Mouse (Mus musculus): ENCODE data around the gene Rfk. TPM values are rescaled to one million over a fixed set of nuclear protein-coding genes. Genes with fewer than 3 reads are reported as not detected.

Rfk gene
- polyA plus RNA-seq (2012; rRNA removed) = 44.0 and 44.1 TPM in 2 replicates

GRCm38 (mm10) chr19:17393841-17394591 is at the start of gene Rfk:
Gene Rfk (plus strand): TSS chr19:17394043.
- DNase-seq (ENCODE audit: low read depth) = peak; percentile 96
- TF ChIP-seq POLR2A (IDR thresholded peaks at IDR 0.05; ENCODE audit: borderline replicate concordance, extremely low read depth, insufficient read depth, insufficient read length, poor library complexity, severe bottlenecking) (peak; percentile 92), CTCF (IDR thresholded peaks at IDR 0.05; ENCODE audit: borderline replicate concordance, extremely low read depth, insufficient read depth, insufficient read length) (no peak)

DNA sequence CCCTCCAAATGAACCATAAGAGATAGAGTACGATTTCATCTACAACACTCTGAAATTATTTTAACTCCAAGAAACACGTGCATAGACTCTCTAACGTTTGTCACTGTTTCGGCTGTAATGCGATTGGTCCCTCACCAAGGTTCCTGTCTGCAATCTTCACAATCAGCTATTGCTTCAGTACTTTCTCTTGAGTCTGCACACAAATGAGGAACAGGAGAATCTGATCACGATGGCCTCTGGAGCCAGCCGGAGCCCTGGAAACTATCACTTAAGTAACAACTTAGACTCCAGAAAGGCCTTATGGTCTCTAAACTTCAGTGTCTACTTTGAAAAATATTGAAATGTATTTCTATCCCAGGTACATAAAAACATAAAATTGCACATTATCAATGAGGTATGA is 49.0 kb upstream of the Rfk start:
- TF ChIP-seq CTCF (IDR thresholded peaks at IDR 0.05; ENCODE audit: borderline replicate concordance, extremely low read depth, insufficient read depth, insufficient read length) (no peak), POLR2A (IDR thresholded peaks at IDR 0.05; ENCODE audit: borderline replicate concordance, extremely low read depth, insufficient read depth, insufficient read length, poor library complexity, severe bottlenecking) (no peak)
- no peak for DNase-seq (ENCODE audit: low read depth)

DNA sequence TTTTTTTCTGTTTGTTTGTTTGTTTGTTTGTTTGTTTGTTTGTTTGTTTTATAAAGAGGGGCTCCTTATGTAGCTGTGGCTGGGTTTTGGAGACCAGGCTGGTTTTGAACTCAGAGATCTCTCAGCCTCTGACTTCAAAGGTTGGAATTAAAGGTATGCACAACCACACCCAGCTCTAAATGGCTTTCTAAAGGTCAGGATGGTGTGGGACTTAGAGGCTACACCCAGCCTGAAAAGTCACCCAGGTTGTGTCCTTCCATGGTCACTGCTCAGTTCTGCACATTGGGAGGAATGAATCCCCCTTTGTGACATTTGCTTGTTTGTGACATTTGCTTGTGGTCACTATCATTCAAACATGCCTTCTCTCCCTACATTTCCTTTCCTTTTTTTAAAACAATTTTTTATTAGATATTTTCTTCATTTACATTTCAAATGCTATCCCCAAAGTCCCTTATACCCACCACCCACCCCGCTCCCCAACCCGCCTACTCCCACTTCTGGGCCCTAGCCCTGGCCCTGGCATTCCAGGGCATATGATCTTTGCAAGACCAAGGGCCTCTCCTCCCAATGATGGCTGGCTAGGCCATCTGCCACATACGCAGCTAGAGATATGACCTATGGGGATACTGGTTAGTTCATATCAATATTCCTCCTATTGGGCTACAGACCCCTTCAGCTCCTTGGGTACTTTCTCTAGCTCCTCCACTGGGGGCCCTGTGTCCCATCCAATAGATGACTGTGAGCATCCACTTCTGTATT is 46.9 kb upstream of the Rfk start:
- no peak for DNase-seq (ENCODE audit: low read depth)
- TF ChIP-seq POLR2A (IDR thresholded peaks at IDR 0.05; ENCODE audit: borderline replicate concordance, extremely low read depth, insufficient read depth, insufficient read length, poor library complexity, severe bottlenecking) = no peak
- TF ChIP-seq CTCF (IDR thresholded peaks at IDR 0.05; ENCODE audit: borderline replicate concordance, extremely low read depth, insufficient read depth, insufficient read length) = no peak

DNA sequence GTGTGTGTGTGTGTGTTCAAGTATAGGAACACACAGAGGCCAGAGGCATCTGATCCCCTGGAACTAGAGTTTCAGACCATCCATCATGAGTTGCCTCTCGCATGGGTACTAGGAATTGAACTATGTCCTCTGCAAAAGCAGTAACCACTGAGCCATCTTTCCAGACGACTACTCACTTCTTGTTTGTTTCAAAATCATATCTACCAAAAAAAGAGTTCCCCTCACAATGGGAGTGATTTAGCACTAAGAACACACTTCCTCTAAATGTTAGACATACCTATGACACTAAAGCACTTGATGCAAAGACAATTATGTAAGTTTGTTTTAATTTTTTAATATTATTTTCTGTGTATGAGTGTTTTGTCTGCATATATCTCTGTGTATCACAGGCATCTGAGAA is 46.0 kb upstream of the Rfk start:
- TF ChIP-seq CTCF (IDR thresholded peaks at IDR 0.05; ENCODE audit: borderline replicate concordance, extremely low read depth, insufficient read depth, insufficient read length) = no peak
- no peak for TF ChIP-seq POLR2A (IDR thresholded peaks at IDR 0.05; ENCODE audit: borderline replicate concordance, extremely low read depth, insufficient read depth, insufficient read length, poor library complexity, severe bottlenecking)
- DNase-seq (ENCODE audit: low read depth) = no peak

GRCm38 (mm10) chr19:17353727-17354126 is 40.1 kb upstream of the Rfk start:
- no peak for TF ChIP-seq POLR2A (IDR thresholded peaks at IDR 0.05; ENCODE audit: borderline replicate concordance, extremely low read depth, insufficient read depth, insufficient read length, poor library complexity, severe bottlenecking)
- no peak for TF ChIP-seq CTCF (IDR thresholded peaks at IDR 0.05; ENCODE audit: borderline replicate concordance, extremely low read depth, insufficient read depth, insufficient read length)
- no peak for DNase-seq (ENCODE audit: low read depth)

GRCm38 (mm10) chr19:17354362-17354761 is 39.5 kb upstream of the Rfk start:
- no peak for DNase-seq (ENCODE audit: low read depth)
- TF ChIP-seq POLR2A (IDR thresholded peaks at IDR 0.05; ENCODE audit: borderline replicate concordance, extremely low read depth, insufficient read depth, insufficient read length, poor library complexity, severe bottlenecking) = no peak
- no peak for TF ChIP-seq CTCF (IDR thresholded peaks at IDR 0.05; ENCODE audit: borderline replicate concordance, extremely low read depth, insufficient read depth, insufficient read length)

GRCm38 (mm10) chr19:17354797-17355196 is 39.0 kb upstream of the Rfk start:
- TF ChIP-seq CTCF (IDR thresholded peaks at IDR 0.05; ENCODE audit: borderline replicate concordance, extremely low read depth, insufficient read depth, insufficient read length) (no peak), POLR2A (IDR thresholded peaks at IDR 0.05; ENCODE audit: borderline replicate concordance, extremely low read depth, insufficient read depth, insufficient read length, poor library complexity, severe bottlenecking) (no peak)
- no peak for DNase-seq (ENCODE audit: low read depth)

GRCm38 (mm10) chr19:17355361-17355760 is 38.5 kb upstream of the Rfk start:
- TF ChIP-seq CTCF (IDR thresholded peaks at IDR 0.05; ENCODE audit: borderline replicate concordance, extremely low read depth, insufficient read depth, insufficient read length) (no peak), POLR2A (IDR thresholded peaks at IDR 0.05; ENCODE audit: borderline replicate concordance, extremely low read depth, insufficient read depth, insufficient read length, poor library complexity, severe bottlenecking) (no peak)
- DNase-seq (ENCODE audit: low read depth) = no peak

- peak; percentile 42 for DNase-seq (ENCODE audit: low read depth)
- no peak for TF ChIP-seq CTCF (IDR thresholded peaks at IDR 0.05; ENCODE audit: borderline replicate concordance, extremely low read depth, insufficient read depth, insufficient read length)
These were observed 37.6 kb upstream of the Rfk start for GRCm38 (mm10) chr19:17355950-17356867.

- TF ChIP-seq POLR2A (IDR thresholded peaks at IDR 0.05; ENCODE audit: borderline replicate concordance, extremely low read depth, insufficient read depth, insufficient read length, poor library complexity, severe bottlenecking) (no peak), CTCF (IDR thresholded peaks at IDR 0.05; ENCODE audit: borderline replicate concordance, extremely low read depth, insufficient read depth, insufficient read length) (no peak)
- no peak for DNase-seq (ENCODE audit: low read depth)
These were observed 36.9 kb upstream of the Rfk start for GRCm38 (mm10) chr19:17356932-17357331.

DNA sequence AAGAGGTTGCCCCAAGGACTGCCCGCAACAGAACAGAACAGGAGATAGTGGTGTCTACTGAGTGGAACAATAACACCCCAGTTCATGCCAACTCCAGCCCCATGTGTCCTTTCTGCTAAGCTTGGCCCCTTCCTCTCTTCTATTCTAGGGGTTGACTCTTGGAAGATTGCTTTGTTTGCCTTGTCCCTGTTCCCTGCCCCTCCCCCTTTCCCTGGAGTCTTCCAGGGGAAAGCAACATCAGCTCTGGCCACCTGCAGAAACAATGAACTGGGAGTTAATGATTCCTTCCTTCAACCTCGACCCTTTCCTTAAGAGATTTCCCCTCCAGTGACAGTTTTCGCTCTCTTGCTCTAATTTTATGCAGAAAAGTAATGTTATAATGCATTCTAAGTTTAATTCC is 36.5 kb upstream of the Rfk start:
- DNase-seq (ENCODE audit: low read depth) = no peak
- TF ChIP-seq POLR2A (IDR thresholded peaks at IDR 0.05; ENCODE audit: borderline replicate concordance, extremely low read depth, insufficient read depth, insufficient read length, poor library complexity, severe bottlenecking) (no peak), CTCF (IDR thresholded peaks at IDR 0.05; ENCODE audit: borderline replicate concordance, extremely low read depth, insufficient read depth, insufficient read length) (no peak)
